Mouse (Mus musculus) stomach, postnatal 0 days (tissue): ENCODE data around the gene Picalm. TPM values are rescaled to one million over a fixed set of nuclear protein-coding genes. Genes with fewer than 3 reads are reported as not detected.
"Not testable (repeated sequence)": the region's sequence is repeated elsewhere in the genome, so short reads cannot be mapped to it uniquely, and the experiment has no call there.

Experiments
- ATAC-seq: fragments of 200-750 bp; cut with Nextera tagmentation; 2 replicates; pipeline ENCODE4 v1.8.0; 2017; ENCODE audit not compliant: low FRiP score, low TSS enrichment
- DNase-seq: peaks from one replicate; pipeline ENCODE4 v3.0.0-alpha.2; 2016; ENCODE audit warnings: low spot score
- H3K27ac ChIP-seq: fragments of 300-500 bp; sonication (generic); replicated peaks from 2 replicates; pipeline ENCODE4 v1.5.1; 2014; ENCODE audit warnings: mild to moderate bottlenecking, control low read depth
- H3K27me3 ChIP-seq: fragments of 300-500 bp; sonication (generic); 2 replicates; pipeline ENCODE4 v1.6.1; 2014; ENCODE audit warnings: low read length; ENCODE audit not compliant: control insufficient read depth, insufficient read depth
- H3K36me3 ChIP-seq: fragments of 300-500 bp; sonication (generic); 2 replicates; pipeline ENCODE4 v1.6.1; 2014; ENCODE audit warnings: low read length, mixed read lengths; ENCODE audit not compliant: control insufficient read depth, insufficient read depth
- H3K4me1 ChIP-seq: fragments of 300-500 bp; sonication (generic); replicated peaks from 2 replicates; pipeline ENCODE4 v1.6.1; 2014; ENCODE audit warnings: antibody characterized with exemption; ENCODE audit not compliant: control insufficient read depth, insufficient read depth
- H3K4me2 ChIP-seq: fragments of 300-500 bp; sonication (generic); replicated peaks from 2 replicates; pipeline ENCODE4 v1.6.1; 2014; ENCODE audit warnings: low read depth, mild to moderate bottlenecking, control low read depth, moderate library complexity
- H3K4me3 ChIP-seq: fragments of 300-500 bp; sonication (generic); 2 replicates; pipeline ENCODE4 v1.5.1; 2014; ENCODE audit warnings: low read depth, low read length, control low read depth
- H3K9ac ChIP-seq: fragments of 300-500 bp; sonication (generic); 2 replicates; pipeline ENCODE4 v1.6.1; 2014; ENCODE audit warnings: mild to moderate bottlenecking, low read length, control low read depth, mixed read lengths
- H3K9me3 ChIP-seq: fragments of 300-500 bp; sonication (generic); 2 replicates; pipeline ENCODE4 v1.6.1; 2016; ENCODE audit warnings: low read length; ENCODE audit not compliant: control insufficient read depth
- CTCF ChIP-seq: IDR thresholded peaks from 2 replicates; pipeline ENCODE4 v1.5.1; 2016; ENCODE audit warnings: antibody characterized with exemption, low read depth, mild to moderate bottlenecking, moderate library complexity
- EP300 ChIP-seq: optimal IDR thresholded peaks from 2 replicates; pipeline ENCODE3; 2016; ENCODE audit warnings: antibody characterized with exemption
- WGBS: fragments of 180-500 bp; shearing (Covaris S2); extraction: QIAGEN DNeasy Blood & Tissue Kit; methylation state at CpG from one replicate; pipeline ENCODE4 v1.1.7; 2014; 5-methylcytosine and 5-hydroxymethylcytosine counted together
- polyA plus RNA-seq: library from polyadenylated mRNA; unstranded; fragments of >200 nt; fragmentation: Nextera tagmentation; extraction: Ambion mirVana; gene quantifications from 2 replicates; pipeline ENCODE4 v1.2.1, GENCODE M21; 2015

Gene Picalm
- polyA plus RNA-seq, 1 experiment from 2014 or later: 25.1 TPM

DNA sequence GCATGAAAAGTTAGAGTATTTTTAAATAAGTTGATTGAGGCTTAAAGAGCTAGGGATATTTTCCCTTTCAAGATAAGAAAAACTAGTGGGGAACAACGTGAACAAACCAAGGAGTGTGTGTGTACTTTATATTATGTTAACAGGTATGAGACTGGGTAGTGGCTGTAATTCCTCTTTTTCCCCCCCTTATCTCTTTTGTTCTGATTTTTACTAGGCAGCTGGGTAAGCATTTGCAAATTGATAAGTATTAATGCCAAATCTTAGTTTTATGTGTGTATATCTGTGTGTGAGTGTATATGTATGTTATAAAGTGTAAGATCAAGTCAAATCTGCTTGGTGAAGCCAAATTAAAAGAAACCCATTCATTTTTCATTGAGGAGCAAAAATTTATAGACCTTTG is 34.3 kb downstream of the Picalm start:
- Histone ChIP-seq H3K27ac (no peak overlapping the region), H3K4me1 (no peaks in the 10 kb centered on the region), H3K27me3 (no peaks in the 10 kb centered on the region), H3K9me3 (no peaks in the 10 kb centered on the region), H3K4me2 (no peak overlapping the region), H3K4me3 (no peak overlapping the region), H3K36me3 (peaks cover 17% of the 10 kb centered on the region), H3K9ac (no peak overlapping the region)
- 67% methylated on average over 1 of the region's 1 CpGs for WGBS
- DNase-seq (no peak), ATAC-seq (no peak)
- no peak for TF ChIP-seq EP300
- TF ChIP-seq CTCF: no peak

DNA sequence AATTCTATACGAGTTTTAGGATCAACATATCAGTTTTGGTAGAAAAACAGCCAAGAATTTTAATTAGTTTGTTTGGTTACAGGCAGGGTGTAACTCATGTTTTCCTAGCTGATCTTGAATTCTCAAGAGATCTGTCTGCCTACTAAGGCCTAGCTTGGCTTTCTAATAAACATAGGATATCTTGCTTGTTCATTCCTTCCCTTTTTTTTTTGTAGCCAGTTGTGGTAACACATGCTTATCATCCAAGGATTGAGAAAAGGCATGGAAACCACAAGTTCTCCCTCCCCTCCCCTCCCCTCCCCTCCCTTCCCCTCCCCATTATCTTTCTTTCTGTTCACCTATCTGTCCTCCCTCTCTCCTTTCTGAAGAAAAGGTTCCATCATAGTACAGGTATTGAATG is 36.0 kb downstream of the Picalm start:
- Histone ChIP-seq H3K27ac (no peak overlapping the region), H3K27me3 (no peaks in the 10 kb centered on the region), H3K9me3 (no peaks in the 10 kb centered on the region), H3K4me2 (no peak overlapping the region), H3K36me3 (peaks cover 13% of the 10 kb centered on the region), H3K4me1 (no peaks in the 10 kb centered on the region), H3K4me3 (no peak overlapping the region), H3K9ac (no peak overlapping the region)
- DNase-seq (no peak), ATAC-seq (no peak)
- 56% methylated on average over 1 of the region's 1 CpGs for WGBS
- no peak for TF ChIP-seq CTCF
- no peak for TF ChIP-seq EP300

DNA sequence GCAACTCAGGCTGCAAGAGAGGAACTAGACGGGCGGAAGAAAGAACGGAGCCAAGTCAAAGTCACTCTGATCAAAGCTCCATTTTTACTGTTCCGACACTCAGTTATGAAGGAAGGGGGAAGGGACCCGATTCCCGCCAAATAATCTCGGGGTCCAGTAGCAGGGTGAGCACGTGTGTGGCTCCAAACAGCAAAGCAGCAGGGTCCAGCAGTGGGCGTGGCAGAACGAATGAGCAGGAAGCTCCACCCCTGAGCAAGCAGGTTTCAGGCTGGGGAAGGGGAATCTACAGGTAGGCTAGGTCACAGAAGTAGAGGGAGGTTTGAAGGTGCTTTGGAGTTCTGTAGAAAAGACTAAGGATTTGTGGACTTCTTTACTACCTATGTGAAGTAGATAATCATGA is 37.8 kb downstream of the Picalm start:
- not testable (repeated sequence) for DNase-seq, H3K4me3 ChIP-seq, ATAC-seq, H3K9me3 ChIP-seq, H3K27ac ChIP-seq, H3K4me2 ChIP-seq, H3K27me3 ChIP-seq, H3K36me3 ChIP-seq, H3K9ac ChIP-seq, H3K4me1 ChIP-seq
- 80% methylated on average over 10 of the region's 10 CpGs for WGBS

DNA sequence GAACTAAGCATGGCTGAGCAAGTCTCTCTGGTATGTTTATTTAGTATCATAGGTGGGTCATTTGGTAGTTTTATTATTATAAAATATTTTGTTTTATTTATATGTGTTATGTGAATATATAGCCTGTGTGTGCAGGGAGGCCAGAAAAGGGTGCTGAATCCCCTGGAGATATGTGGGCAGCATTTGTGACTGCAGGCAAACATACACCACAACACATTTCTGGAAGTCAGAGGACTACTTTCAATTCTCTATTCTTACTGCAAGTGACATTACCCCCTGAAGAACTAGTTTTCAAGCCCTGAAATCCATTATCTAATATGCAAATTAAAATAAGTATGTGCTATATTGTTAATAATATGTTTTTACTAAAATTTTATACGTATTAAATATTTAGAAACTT is 43.8 kb downstream of the Picalm start:
- no peak overlapping the region for H3K27ac ChIP-seq
- H3K4me2 ChIP-seq: no peak overlapping the region
- ATAC-seq (no peak), DNase-seq (no peak)
- H3K9me3 ChIP-seq: no peaks in the 10 kb centered on the region
- TF ChIP-seq CTCF (no peak), EP300 (no peak)
- H3K9ac ChIP-seq: no peak overlapping the region
- WGBS: 94% methylated on average over 1 of the region's 1 CpGs
- no peak overlapping the region for H3K4me3 ChIP-seq
- H3K4me1 ChIP-seq: no peaks in the 10 kb centered on the region
- H3K27me3 ChIP-seq: no peaks in the 10 kb centered on the region
- H3K36me3 ChIP-seq: peaks cover 12% of the 10 kb centered on the region

DNA sequence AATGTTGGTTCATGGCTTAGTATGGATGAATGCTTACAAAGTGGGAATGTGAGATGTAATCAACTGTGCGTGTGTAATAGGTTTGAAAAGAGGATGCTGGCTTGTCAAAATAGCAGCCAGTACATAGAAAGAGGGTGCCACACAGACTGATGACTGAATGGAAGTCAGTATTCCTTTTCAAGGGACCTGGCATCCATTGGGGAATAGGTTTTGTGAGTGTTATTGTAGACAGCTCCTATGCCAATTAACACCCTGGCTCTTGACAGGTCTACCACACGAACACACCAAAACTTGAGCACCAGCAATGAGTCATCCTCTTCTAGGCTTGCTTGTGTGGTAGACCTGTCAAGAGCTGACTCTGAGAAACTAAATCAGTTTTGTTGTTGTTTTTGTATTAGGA is 45.6 kb downstream of the Picalm start:
- WGBS: 67% methylated on average over 2 of the region's 2 CpGs
- Histone ChIP-seq H3K4me1 (no peaks in the 10 kb centered on the region), H3K4me2 (no peak overlapping the region), H3K27me3 (no peaks in the 10 kb centered on the region), H3K9ac (no peak overlapping the region), H3K9me3 (no peaks in the 10 kb centered on the region), H3K4me3 (no peak overlapping the region), H3K36me3 (peaks cover 20% of the 10 kb centered on the region), H3K27ac (no peak overlapping the region)
- ATAC-seq (no peak), DNase-seq (no peak)
- TF ChIP-seq EP300 (no peak), CTCF (no peak)

DNA sequence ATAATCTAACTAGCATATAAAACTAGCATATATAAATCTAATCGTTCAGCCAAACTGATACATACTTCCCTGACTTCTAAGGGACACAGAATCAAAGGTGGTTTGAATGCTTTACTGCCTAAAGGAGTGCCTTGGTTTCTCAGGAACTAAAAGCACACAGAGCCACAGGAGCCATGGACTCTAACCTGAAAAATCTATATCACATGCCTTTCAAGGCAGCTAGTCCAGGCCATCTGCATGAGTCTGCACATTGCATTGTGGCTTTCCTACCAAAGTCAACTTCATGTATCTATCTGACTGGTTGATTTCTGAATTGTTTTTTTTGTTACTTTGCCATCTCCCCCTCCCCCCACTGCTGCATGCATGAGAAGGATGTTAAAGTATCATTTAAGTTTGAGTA is 50.6 kb downstream of the Picalm start:
- Histone ChIP-seq H3K4me3 (no peak overlapping the region), H3K27ac (no peak overlapping the region), H3K4me1 (no peaks in the 10 kb centered on the region), H3K36me3 (peaks cover 13% of the 10 kb centered on the region), H3K9me3 (no peaks in the 10 kb centered on the region), H3K27me3 (no peaks in the 10 kb centered on the region), H3K9ac (no peak overlapping the region), H3K4me2 (no peak overlapping the region)
- WGBS: 83% methylated on average over 1 of the region's 1 CpGs
- ATAC-seq: no peak
- no peak for DNase-seq
- TF ChIP-seq CTCF: no peak
- TF ChIP-seq EP300: no peak
